Mouse (Mus musculus) MEL (cell line): ENCODE results near the gene Scarb1. TPM values are rescaled to one million over a fixed set of nuclear protein-coding genes. Genes with fewer than 3 reads are reported as not detected.

Experiments used
- DNase-seq: peaks from one replicate; pipeline ENCODE4 v3.0.0; 2011; ENCODE audit warnings: low read depth, low spot score
- H3K27ac ChIP-seq: 2 replicates; pipeline ENCODE4 v1.5.1; 2012; ENCODE audit warnings: low read depth, mild to moderate bottlenecking, control low read depth, low read length, moderate library complexity; ENCODE audit not compliant: control insufficient read depth
- H3K27me3 ChIP-seq, 2 experiments: fragments of 150-350 bp in 1 of 2; sonication (generic) in 1 of 2; 2 replicates each; pipeline ENCODE4 v1.6.1; 2012; ENCODE audit warnings: low read length in 2 of 2, mild to moderate bottlenecking in 2 of 2, improper control_type of control experiment in 1 of 2, moderate library complexity in 1 of 2; ENCODE audit not compliant: insufficient read depth in 2 of 2, control insufficient read depth in 1 of 2
- H3K36me3 ChIP-seq, 2 experiments: 2 replicates each; pipeline ENCODE4 v1.6.1; 2012 to 2014; ENCODE audit warnings: low read length in 2 of 2, improper control_type of control experiment in 1 of 2, inconsistent platforms in 1 of 2, mild to moderate bottlenecking in 1 of 2; ENCODE audit not compliant: insufficient read depth in 2 of 2, control insufficient read depth in 1 of 2
- H3K4me1 ChIP-seq, 2 experiments: fragments of 150-350 bp in 1 of 2; sonication (generic) in 1 of 2; 2 replicates each; pipeline ENCODE4 v1.6.1; 2012; ENCODE audit warnings: low read length in 2 of 2, improper control_type of control experiment in 1 of 2, mild to moderate bottlenecking in 1 of 2; ENCODE audit not compliant: insufficient read depth in 2 of 2, control insufficient read depth in 1 of 2
- H3K4me3 ChIP-seq, 2 experiments: fragments of 150-350 bp in 1 of 2; sonication (generic) in 1 of 2; 2 replicates each; pipeline ENCODE4 v1.5.1; 2012; ENCODE audit warnings: low read depth in 2 of 2, low read length in 2 of 2, mild to moderate bottlenecking in 2 of 2, moderate library complexity in 2 of 2, control low read depth in 1 of 2, improper control_type of control experiment in 1 of 2; ENCODE audit not compliant: control insufficient read depth in 1 of 2, insufficient read depth in 1 of 2
- H3K79me2 ChIP-seq: 2 replicates; pipeline ENCODE4 v1.6.1; 2012; ENCODE audit warnings: mild to moderate bottlenecking, low read length, moderate library complexity; ENCODE audit not compliant: control insufficient read depth, poor library complexity, insufficient read depth
- H3K9ac ChIP-seq: 2 replicates; pipeline ENCODE4 v1.6.1; 2012; ENCODE audit warnings: low read depth, mild to moderate bottlenecking, control low read depth, low read length, moderate library complexity; ENCODE audit not compliant: control insufficient read depth, poor library complexity, severe bottlenecking
- H3K9me3 ChIP-seq: fragments of 150-350 bp; sonication (generic); replicated peaks from 2 replicates; pipeline ENCODE4 v1.6.1; 2012; ENCODE audit warnings: mild to moderate bottlenecking, low read length, improper control_type of control experiment, moderate library complexity; ENCODE audit not compliant: insufficient read depth
- BHLHE40 ChIP-seq: IDR thresholded peaks from 2 replicates; pipeline ENCODE4 v1.6.1; 2012; ENCODE audit warnings: low read depth, mild to moderate bottlenecking, inconsistent platforms, low read length, improper control_type of control experiment, borderline replicate concordance
- CHD1 ChIP-seq: IDR thresholded peaks from 2 replicates; pipeline ENCODE4 v1.6.1; 2012; ENCODE audit warnings: low read depth, mild to moderate bottlenecking, inconsistent platforms, low read length, improper control_type of control experiment
- CTCF ChIP-seq, 3 experiments: IDR thresholded peaks in 2 of 3; conservative IDR thresholded peaks in 1 of 3; 2 replicates each; pipeline ENCODE4 v1.5.1; 2011 to 2012; ENCODE audit warnings: low read length in 3 of 3, low read depth in 2 of 3, mild to moderate bottlenecking in 2 of 3, improper control_type of control experiment in 1 of 3, inconsistent platforms in 1 of 3, mixed read lengths in 1 of 3, moderate library complexity in 1 of 3; ENCODE audit not compliant: control insufficient read depth in 1 of 3, insufficient read depth in 1 of 3, poor library complexity in 1 of 3, severe bottlenecking in 1 of 3
- E2F4 ChIP-seq: IDR thresholded peaks from 2 replicates; pipeline ENCODE4 v1.6.1; 2011; ENCODE audit warnings: low read depth, low read length, improper control_type of control experiment, borderline replicate concordance
- ELF1 ChIP-seq: IDR thresholded peaks from 2 replicates; pipeline ENCODE4 v1.6.1; 2014; ENCODE audit warnings: low read depth, mild to moderate bottlenecking, inconsistent platforms, low read length, improper control_type of control experiment, moderate library complexity
- ETS1 ChIP-seq: IDR thresholded peaks from 2 replicates; pipeline ENCODE4 v1.6.1; 2012; ENCODE audit warnings: low read depth, mild to moderate bottlenecking, inconsistent platforms, low read length, improper control_type of control experiment, moderate library complexity
- HCFC1 ChIP-seq: IDR thresholded peaks from 2 replicates; pipeline ENCODE4 v1.6.1; 2012; ENCODE audit warnings: low read depth, mild to moderate bottlenecking, inconsistent platforms, low read length, improper control_type of control experiment, moderate library complexity
- JUND ChIP-seq: IDR thresholded peaks from 2 replicates; pipeline ENCODE4 v1.6.1; 2011; ENCODE audit warnings: low read depth, mild to moderate bottlenecking, improper control_type of control experiment, low read length
- MAX ChIP-seq: IDR thresholded peaks from 2 replicates; pipeline ENCODE4 v1.6.1; 2011; ENCODE audit warnings: low read length, improper control_type of control experiment
- MAZ ChIP-seq: IDR thresholded peaks from 2 replicates; pipeline ENCODE4 v1.6.1; 2012; ENCODE audit warnings: low read depth, mild to moderate bottlenecking, inconsistent platforms, low read length, improper control_type of control experiment
- MEF2A ChIP-seq: IDR thresholded peaks from 2 replicates; pipeline ENCODE4 v1.6.1; 2014; ENCODE audit warnings: low read depth, mild to moderate bottlenecking, inconsistent platforms, low read length, improper control_type of control experiment; ENCODE audit not compliant: poor library complexity, insufficient replicate concordance, severe bottlenecking; ENCODE audit errors: extremely low read depth
- MXI1 ChIP-seq: IDR thresholded peaks from 2 replicates; pipeline ENCODE4 v1.6.1; 2011; ENCODE audit warnings: mild to moderate bottlenecking, low read depth, low read length, improper control_type of control experiment
- MYC ChIP-seq: IDR thresholded peaks from 2 replicates; pipeline ENCODE4 v1.6.1; 2011; ENCODE audit warnings: low read depth, mild to moderate bottlenecking, low read length, improper control_type of control experiment, moderate library complexity
- NELFE ChIP-seq: IDR thresholded peaks from 2 replicates; pipeline ENCODE4 v1.6.1; 2011; ENCODE audit warnings: low read depth, low read length, improper control_type of control experiment
- RAD21 ChIP-seq: IDR thresholded peaks from 2 replicates; pipeline ENCODE4 v1.6.1; 2011; ENCODE audit warnings: mild to moderate bottlenecking, low read depth, low read length, improper control_type of control experiment
- RCOR1 ChIP-seq: IDR thresholded peaks from 2 replicates; pipeline ENCODE4 v1.6.1; 2012; ENCODE audit warnings: low read depth, mild to moderate bottlenecking, inconsistent platforms, low read length, improper control_type of control experiment
- SIN3A ChIP-seq: IDR thresholded peaks from 2 replicates; pipeline ENCODE4 v1.6.1; 2012; ENCODE audit warnings: low read length, improper control_type of control experiment, inconsistent platforms
- SMC3 ChIP-seq: IDR thresholded peaks from 2 replicates; pipeline ENCODE4 v1.6.1; 2011; ENCODE audit warnings: low read depth, low read length, improper control_type of control experiment
- TAL1 ChIP-seq: IDR thresholded peaks from 2 replicates; pipeline ENCODE4 v1.6.1; 2012; ENCODE audit warnings: mild to moderate bottlenecking, inconsistent platforms, low read length, moderate library complexity, mixed read lengths
- TBP ChIP-seq: IDR thresholded peaks from 2 replicates; pipeline ENCODE4 v1.8.0; 2011; ENCODE audit warnings: low read depth, low read length, improper control_type of control experiment
- TCF12 ChIP-seq: IDR thresholded peaks from 2 replicates; pipeline ENCODE4 v1.6.1; 2014; ENCODE audit warnings: low read depth, mild to moderate bottlenecking, inconsistent platforms, low read length, improper control_type of control experiment, moderate library complexity
- USF1 ChIP-seq: IDR thresholded peaks from 2 replicates; pipeline ENCODE4 v1.6.1; 2014; ENCODE audit warnings: low read depth, mild to moderate bottlenecking, inconsistent platforms, low read length, improper control_type of control experiment, moderate library complexity
- ZC3H11A ChIP-seq: IDR thresholded peaks from 2 replicates; pipeline ENCODE4 v1.6.1; 2012; ENCODE audit warnings: low read depth, mild to moderate bottlenecking, inconsistent platforms, low read length, improper control_type of control experiment
- ZNF384 ChIP-seq: IDR thresholded peaks from 2 replicates; pipeline ENCODE4 v1.6.1; 2012; ENCODE audit warnings: low read depth, mild to moderate bottlenecking, inconsistent platforms, low read length, improper control_type of control experiment
- polyA plus RNA-seq, 2 experiments: library from polyadenylated mRNA; stranded (reverse) in 1 of 2; unstranded in 1 of 2; fragments of >175 nt in 1 of 2; fragments of >200 nt in 1 of 2; gene quantifications; 2 replicates each; pipeline versions ENCODE4 v1.2.1 to v1.2.4; 2012; ENCODE audit warnings: low replicate concordance in 2 of 2, low read depth in 1 of 2; ENCODE audit not compliant: insufficient read length in 2 of 2, insufficient read depth in 1 of 2, missing spikeins in 1 of 2
- total RNA-seq: library from RNA; depleted of rRNA; stranded (reverse); fragments of 300-350 nt; gene quantifications from 2 replicates; pipeline ENCODE4 v1.2.3, GENCODE M21; 2012

Scarb1 gene
- total and polyA plus RNA-seq, 3 experiments = 53.1 to 98.3 TPM; not detected in 1

- Histone ChIP-seq H3K9ac (no peak overlapping the region), H3K79me2 (no peaks in the 10 kb centered on the region), H3K9me3 (no peaks in the 10 kb centered on the region), H3K4me3 (no peak overlapping the region), H3K27me3 (no peaks in the 10 kb centered on the region), H3K36me3 (peaks cover 0 to 5% of the 10 kb centered on the region in 2 experiments; a peak in 2 of 4 replicates)
- DNase-seq = no peak
- TF ChIP-seq CTCF (IDR thresholded peaks at IDR 0.05 in 2 of 3, conservative IDR thresholded peaks at IDR 0.05 in 1 of 3; ENCODE audit: control insufficient read depth in 1 of 3, insufficient read depth in 1 of 3, low read depth in 2 of 3, low read length in 3 of 3, poor library complexity in 1 of 3, severe bottlenecking in 1 of 3) = no peak
- TF ChIP-seq MYC = no peak
- TF ChIP-seq E2F4 = no peak
- no peak for TF ChIP-seq SIN3A
- TF ChIP-seq RCOR1 = no peak
- TF ChIP-seq, all 39 proteins: peak for 0
- Histone ChIP-seq H3K27ac (no peak overlapping the region), H3K4me1 (peaks cover 2 to 26% of the 10 kb centered on the region in 2 experiments)
Measured at GRCm38 (mm10) chr5:125269399-125269798, 71.5 kb downstream of the Scarb1 start.

- DNase-seq = peak; percentile 84
- Histone ChIP-seq H3K4me3 (peak overlapping the region; percentile 46 to 52), H3K4me1 (peaks cover 2 to 26% of the 10 kb centered on the region in 2 experiments), H3K9ac (peak overlapping the region; percentile 40), H3K27me3 (no peaks in the 10 kb centered on the region), H3K79me2 (no peaks in the 10 kb centered on the region), H3K27ac (no peak overlapping the region), H3K36me3 (peaks cover 0 to 3% of the 10 kb centered on the region in 2 experiments; a peak in 2 of 4 replicates), H3K9me3 (no peaks in the 10 kb centered on the region)
- TF ChIP-seq TCF12 (no peak), RCOR1 (peak; percentile 58), TAL1 (no peak), ELF1 (no peak), USF1 (no peak), JUND (0 out of 2 replicates have a peak, but pooled peaks have one; percentile 15), CHD1 (0 out of 2 replicates have a peak, but pooled peaks have one; percentile 36), ZC3H11A (peak; percentile 84), MXI1 (no peak), MAX (peak; percentile 17; the same call in 1 of the 2 replicates), MEF2A (no peak), SIN3A (peak; percentile 27; the same call in 1 of the 2 replicates), NELFE (no peak), RAD21 (peak; percentile 91), ZNF384 (no peak), SMC3 (peak; percentile 84), MYC (peak; percentile 53; the same call in 1 of the 2 replicates), MAZ (peak; percentile 51; the same call in 1 of the 2 replicates), BHLHE40 (0 out of 2 replicates have a peak, but pooled peaks have one; percentile 18), TBP (no peak), CTCF (IDR thresholded peaks at IDR 0.05 in 2 of 3, conservative IDR thresholded peaks at IDR 0.05 in 1 of 3; ENCODE audit: control insufficient read depth in 1 of 3, insufficient read depth in 1 of 3, low read depth in 2 of 3, low read length in 3 of 3, poor library complexity in 1 of 3, severe bottlenecking in 1 of 3) (peak; percentile 88 to 96 (median 96)), HCFC1 (no peak), ETS1 (0 out of 2 replicates have a peak, but pooled peaks have one; percentile 9)
Measured at GRCm38 (mm10) chr5:125268033-125268765, 72.7 kb downstream of the Scarb1 start.
